Mouse (Mus musculus) brain, embryonic 14.5 days (tissue): Measurements from ENCODE around the gene E030025P04Rik. TPM values are rescaled to one million over a fixed set of nuclear protein-coding genes. Genes with fewer than 3 reads are reported as not detected.
A peak's percentile ranks its signal among the peaks of the same experiment; 100 is the strongest.

Source experiments
- DNase-seq: peaks from one replicate; pipeline ENCODE4 v3.0.0-alpha.2; 2011; ENCODE audit warnings: low read depth
- CTCF ChIP-seq: fragments of 200-500 bp; IDR thresholded peaks from 2 replicates; pipeline ENCODE4 v1.5.1; 2012; ENCODE audit warnings: inconsistent platforms, mild to moderate bottlenecking, moderate library complexity, borderline replicate concordance; ENCODE audit not compliant: insufficient read depth, insufficient read length; ENCODE audit errors: extremely low read depth
- POLR2A ChIP-seq: fragments of 200-500 bp; IDR thresholded peaks from 2 replicates; pipeline ENCODE4 v1.6.1; 2012; ENCODE audit warnings: mild to moderate bottlenecking, inconsistent platforms, borderline replicate concordance; ENCODE audit not compliant: poor library complexity, insufficient read depth, insufficient read length, severe bottlenecking; ENCODE audit errors: extremely low read depth
- polyA plus RNA-seq: library from polyadenylated mRNA; depleted of rRNA; stranded (reverse); fragments of >200 nt; gene quantifications from 2 replicates; pipeline ENCODE4 v1.2.3, GENCODE M21; 2012; rRNA removed

The E030025P04Rik gene
- polyA plus RNA-seq, result not detected in 2 replicates

DNA sequence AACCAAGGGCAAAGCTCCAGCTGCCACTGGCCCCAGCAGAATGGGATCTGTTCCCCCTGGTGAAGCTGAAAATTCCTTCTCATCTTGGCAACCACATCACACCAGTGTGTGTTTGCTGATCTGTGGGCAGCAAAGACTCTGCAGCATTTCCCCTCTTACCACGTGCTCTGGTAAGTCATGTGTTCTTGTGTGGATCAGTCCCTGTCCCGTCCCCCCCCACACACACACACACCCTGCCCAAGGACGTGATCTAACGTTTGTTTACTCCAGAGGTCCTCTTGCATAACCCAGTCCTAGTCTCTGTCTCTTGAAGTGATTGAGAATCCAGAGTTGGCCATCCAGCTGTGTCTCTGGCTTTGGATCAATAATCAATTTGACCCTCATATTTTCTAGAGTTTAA, at the start of gene E030025P04Rik:
Gene E030025P04Rik, minus strand, starts transcription at position 134 of the 400 bp plus-strand sequence.
- TF ChIP-seq POLR2A (no peak), CTCF (no peak)
- no peak for DNase-seq

DNA sequence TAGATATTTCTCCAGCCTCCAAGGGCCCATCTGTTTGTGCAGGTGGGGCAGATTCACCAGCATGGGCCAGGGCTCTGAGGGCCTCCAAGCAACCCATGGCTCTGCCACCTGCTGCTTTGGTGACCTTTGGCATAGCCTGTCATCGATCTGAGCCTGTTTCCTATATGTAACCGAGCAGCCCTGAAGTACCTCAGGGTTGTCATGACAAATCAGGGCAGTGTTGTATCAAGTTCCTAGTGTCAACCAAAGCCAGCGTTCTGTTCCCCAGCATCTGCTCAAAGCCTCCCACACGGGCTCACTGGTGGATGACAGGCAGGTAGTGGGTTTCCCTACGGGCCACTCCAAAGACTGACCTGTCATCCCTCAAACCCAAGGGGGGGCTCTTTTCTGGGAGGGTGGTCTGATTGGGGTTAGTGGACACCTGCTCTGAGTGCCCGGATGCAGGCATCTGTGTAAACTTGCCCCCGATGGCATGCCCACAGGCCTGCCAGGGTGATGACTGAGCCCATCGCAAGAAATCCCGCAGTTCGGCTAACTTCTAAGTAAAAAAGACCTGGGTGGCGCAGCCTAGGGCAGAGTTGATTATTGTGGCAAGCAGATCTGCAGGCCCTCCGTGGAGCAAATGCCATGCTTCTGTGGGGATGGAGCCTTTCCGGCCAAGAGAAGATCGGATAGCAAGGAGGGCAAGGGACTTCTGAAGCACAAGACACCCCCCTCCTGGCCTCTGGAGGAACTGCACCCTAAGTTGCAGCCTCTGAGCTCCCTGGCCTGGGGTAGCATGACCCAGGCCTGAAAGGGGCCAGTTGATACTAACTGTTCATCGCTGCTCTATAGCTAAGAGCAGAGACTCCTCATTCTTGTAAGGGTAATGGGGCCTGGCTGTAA, 48.7 kb upstream of the E030025P04Rik start:
- TF ChIP-seq POLR2A, result no peak
- TF ChIP-seq CTCF, result peak; percentile 95
- peak; percentile 90 for DNase-seq

DNA sequence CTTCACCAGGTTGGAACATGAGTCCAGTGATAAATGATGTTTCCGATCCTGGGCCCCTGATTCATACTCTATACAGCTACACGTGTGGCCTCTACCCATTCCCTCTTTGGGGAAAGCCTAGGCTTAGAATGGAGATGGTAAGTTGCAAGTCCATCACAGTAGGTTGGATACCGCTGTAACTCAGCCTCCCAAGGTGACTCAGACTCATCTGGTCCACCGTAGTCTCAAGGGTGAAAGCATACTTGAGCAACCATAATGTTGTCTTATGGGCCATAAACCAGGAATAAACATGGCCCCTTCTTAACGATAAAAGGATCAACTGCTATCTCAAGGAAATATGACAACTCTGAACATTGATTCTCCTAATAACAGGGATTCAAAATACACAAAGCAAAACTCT, 44.1 kb upstream of the E030025P04Rik start:
- TF ChIP-seq POLR2A (no peak), CTCF (no peak)
- no peak for DNase-seq

DNA sequence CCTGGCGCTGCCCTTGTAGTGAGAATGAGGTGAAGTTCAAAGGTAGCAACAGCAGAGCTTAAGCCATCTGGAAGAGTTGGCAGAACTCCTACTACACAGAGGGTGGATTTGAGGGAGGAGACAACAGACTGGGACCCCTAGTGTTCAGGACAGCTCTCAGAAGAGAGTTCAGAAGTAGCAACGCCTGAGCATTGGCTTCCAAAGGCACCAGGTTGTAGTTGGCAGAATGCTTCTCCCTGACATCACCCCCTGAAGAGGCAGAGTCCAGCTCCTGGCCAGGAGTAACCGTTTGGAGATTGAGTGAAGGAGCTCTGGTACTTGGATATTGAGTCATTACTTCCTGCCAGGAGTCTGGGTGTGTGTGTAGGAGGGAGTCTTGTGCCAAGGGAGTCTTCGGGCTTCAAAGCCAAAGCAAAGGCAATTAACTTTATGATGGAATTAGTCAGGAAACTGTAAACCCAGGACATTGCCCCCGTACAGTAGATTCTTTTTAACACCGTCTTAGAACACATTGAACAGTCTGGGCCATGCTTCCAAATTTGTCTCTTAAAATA, 43.5 kb upstream of the E030025P04Rik start:
- no peak for TF ChIP-seq POLR2A
- no peak for TF ChIP-seq CTCF
- DNase-seq, result no peak

DNA sequence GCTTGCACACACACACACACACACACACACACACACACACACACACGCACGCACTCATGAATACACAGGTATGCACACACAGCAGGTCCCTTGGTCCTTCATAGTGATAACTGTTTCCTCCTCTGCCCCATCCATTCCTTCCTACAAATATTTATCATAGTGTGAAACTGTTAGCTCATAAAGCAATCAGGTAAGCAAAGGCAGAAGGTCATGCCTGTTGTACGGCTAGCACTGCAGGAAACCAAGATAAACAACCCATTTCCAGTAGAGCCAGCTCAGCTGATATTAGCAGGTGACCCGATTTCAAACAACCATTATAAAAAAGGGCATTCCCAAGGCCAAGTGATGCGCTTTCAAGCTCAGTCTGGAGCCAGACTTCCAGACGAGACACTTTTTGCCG, 36.9 kb upstream of the E030025P04Rik start:
- DNase-seq, result no peak

DNA sequence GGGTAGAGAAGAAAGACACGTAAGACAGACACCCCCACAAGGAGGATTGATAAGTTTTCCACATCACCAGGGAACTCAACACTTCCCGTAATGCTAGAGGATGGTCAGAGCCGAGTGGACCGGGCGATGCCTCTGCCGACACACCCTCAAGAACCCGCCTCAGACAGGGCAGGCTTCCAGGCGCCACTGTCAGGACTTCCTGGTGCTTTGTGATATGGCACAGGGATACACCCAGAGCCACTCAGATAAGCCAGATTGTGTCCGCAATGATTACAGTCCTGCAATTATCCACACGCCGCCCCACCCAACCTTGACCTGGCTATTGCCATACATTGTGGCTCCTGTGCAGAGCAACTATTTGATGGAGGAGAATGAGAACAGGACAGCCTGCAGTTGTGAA, 36.1 kb upstream of the E030025P04Rik start:
- DNase-seq, result no peak
- TF ChIP-seq POLR2A, result no peak
- no peak for TF ChIP-seq CTCF

More for the DNA sequence above, 36.9 kb upstream of the E030025P04Rik start:
- TF ChIP-seq POLR2A, result no peak
- TF ChIP-seq CTCF, result no peak

DNA sequence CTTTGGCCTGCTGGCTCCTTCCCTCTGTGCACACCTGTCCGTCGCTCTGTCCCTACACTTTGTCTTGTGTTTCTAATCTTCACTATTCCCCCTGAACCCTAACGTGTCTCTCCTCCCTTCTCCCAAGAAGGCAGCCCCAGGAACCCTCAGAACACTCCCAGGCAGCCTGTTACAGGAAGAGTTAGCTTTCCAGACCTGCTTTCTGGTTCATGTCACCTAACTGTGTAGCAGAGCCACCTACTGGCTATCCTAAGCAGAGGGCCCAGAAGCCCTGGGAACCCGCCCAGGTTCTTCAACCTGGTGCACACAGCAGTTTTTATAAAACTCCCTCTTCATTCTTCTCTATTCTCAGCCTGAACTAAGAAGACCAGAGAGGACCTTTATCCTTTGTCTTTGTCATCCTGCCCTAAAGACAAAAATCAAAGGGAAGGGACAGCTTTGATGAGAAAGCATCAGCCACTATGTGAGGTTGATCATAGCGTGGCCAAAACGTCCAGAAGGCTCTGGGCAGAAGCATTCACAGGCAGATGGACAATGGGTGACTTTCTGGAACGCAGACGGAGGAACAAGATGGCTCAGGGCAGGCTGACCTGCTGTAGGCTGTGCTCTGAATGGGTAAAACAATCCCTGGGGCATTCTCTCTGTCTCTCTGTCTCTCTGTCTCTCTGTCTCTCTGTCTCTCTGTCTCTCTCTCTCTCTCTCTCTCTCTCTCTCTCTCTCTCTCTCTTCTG, 34.8 kb upstream of the E030025P04Rik start:
- TF ChIP-seq POLR2A, result no peak
- TF ChIP-seq CTCF, result peak; percentile 74; the same call in 1 of the 2 replicates
- DNase-seq, result peak; percentile 80

DNA sequence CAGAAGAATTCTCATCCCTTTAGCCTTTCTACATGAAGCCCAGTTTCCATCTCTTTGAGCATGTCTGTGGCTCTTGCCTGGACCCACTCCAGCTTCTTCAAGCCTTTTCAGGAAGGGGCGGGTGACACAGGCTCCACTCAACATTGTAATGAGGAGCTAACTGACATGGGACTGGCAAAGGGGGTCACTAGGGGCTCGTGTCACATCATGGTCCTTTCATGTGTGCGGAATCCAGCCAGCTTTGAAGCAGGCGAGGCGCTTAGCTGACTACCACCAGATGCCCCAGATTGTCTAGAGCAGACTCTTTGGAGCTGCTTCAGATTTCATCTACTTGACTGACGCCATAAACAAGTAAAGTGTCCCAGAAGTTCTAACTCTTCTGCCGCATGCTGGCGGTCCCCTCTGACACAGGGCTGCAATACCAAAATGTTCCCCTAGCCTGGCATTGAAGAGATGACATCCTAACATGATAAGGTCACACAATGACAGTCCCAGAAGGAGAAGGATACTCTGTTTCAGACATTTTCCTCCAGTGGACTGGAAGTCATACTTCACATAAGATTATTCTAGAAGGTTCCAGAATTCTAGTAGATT, 31.3 kb upstream of the E030025P04Rik start:
- TF ChIP-seq POLR2A, result no peak
- TF ChIP-seq CTCF, result no peak
- DNase-seq, result no peak

DNA sequence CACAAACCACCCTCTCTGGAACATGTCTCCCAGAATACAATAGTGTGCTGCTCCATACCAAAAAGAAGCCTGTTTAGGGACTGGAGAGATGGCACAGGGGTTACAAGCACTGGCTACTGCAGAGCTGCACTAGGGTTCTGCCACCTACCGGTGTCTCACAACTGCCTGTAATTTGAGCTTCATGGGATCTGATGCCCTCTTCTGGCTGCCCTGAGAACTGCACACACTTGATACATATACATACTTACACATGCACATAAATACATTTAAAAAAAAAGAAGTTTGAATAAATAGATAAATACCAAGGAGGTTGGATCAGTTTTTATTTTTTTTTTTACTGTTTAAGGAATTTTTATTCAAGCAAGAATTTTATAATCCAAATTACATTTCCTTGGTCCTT, 28.1 kb upstream of the E030025P04Rik start:
- peak; percentile 20; the same call in 1 of the 2 replicates for TF ChIP-seq CTCF
- TF ChIP-seq POLR2A, result no peak
- DNase-seq, result no peak

DNA sequence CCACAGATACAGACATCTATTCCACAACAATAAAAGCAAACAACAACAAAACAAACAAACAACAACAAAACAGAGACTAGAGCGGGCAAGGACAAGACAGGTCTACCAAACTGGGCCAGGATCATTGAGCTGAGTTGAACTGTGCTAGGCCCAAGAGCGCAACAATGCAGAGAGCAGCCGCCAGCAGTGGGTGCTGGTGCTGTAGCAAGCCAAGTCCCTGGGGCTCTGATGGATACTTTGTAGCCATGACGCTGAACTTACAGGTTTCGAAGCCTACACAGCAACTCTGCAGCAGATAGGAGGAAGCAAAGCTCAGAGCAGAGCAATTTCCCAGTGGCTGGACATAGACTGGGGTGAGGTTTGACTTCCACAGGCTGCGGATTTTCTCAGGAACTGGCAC, 26.6 kb upstream of the E030025P04Rik start:
- TF ChIP-seq CTCF (no peak), POLR2A (no peak)
- DNase-seq, result no peak

DNA sequence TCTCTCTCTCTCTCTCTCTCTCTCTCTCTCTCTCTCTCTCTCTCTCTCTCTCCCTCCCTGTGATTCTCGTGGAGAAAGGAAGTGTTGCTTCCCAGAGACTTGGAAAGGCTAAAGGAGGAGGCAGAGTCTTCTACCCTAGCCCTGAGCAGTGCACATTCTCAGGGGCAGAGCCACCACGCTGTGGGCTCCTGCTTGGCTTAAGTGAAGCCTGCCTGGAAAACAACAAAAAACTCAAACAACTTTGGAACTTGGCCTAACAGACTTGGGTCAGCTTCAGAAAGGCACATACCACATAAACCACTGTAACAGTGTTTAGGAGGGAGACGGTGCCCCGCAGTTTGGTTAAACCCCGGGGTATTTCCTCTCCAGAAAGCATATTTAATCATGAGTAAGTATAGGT, 13.5 kb upstream of the E030025P04Rik start:
- TF ChIP-seq POLR2A (no peak), CTCF (no peak)
- no peak for DNase-seq
